Mouse (Mus musculus) ES-Bruce4 (cell line): Measurements from ENCODE around the gene Elavl3. TPM values are rescaled to one million over a fixed set of nuclear protein-coding genes. Genes with fewer than 3 reads are reported as not detected.

ENCODE experiments used
- H3K27ac ChIP-seq: 2 replicates; pipeline ENCODE4 v1.5.1; 2012; ENCODE audit warnings: low read length, inconsistent platforms; ENCODE audit not compliant: insufficient read depth
- H3K27me3 ChIP-seq: 2 replicates; pipeline ENCODE4 v1.6.1; 2012; ENCODE audit warnings: mild to moderate bottlenecking, low read length, inconsistent platforms; ENCODE audit not compliant: control insufficient read depth, poor library complexity, insufficient read depth, severe bottlenecking
- H3K36me3 ChIP-seq: 2 replicates; pipeline ENCODE4 v1.6.1; 2012; ENCODE audit warnings: inconsistent platforms, mild to moderate bottlenecking, low read length, moderate library complexity; ENCODE audit not compliant: control insufficient read depth, poor library complexity, insufficient read depth, severe bottlenecking
- H3K4me1 ChIP-seq: one replicate; pipeline ENCODE4 v1.8.1; 2011; ENCODE audit warnings: low read length; ENCODE audit not compliant: control insufficient read depth, insufficient read depth
- H3K4me3 ChIP-seq: 2 replicates; pipeline ENCODE4 v1.5.1; 2011; ENCODE audit warnings: low read depth, mild to moderate bottlenecking, low read length
- H3K9ac ChIP-seq: 2 replicates; pipeline ENCODE4 v1.6.1; 2012; ENCODE audit warnings: low read depth, mild to moderate bottlenecking, inconsistent platforms; ENCODE audit not compliant: poor library complexity, severe bottlenecking
- H3K9me3 ChIP-seq: replicated peaks from 2 replicates; pipeline ENCODE4 v1.6.1; 2012; ENCODE audit warnings: mild to moderate bottlenecking, low read length, inconsistent platforms; ENCODE audit not compliant: control insufficient read depth, poor library complexity, insufficient read depth, severe bottlenecking
- CTCF ChIP-seq: IDR thresholded peaks from one replicate; pipeline ENCODE4 v1.8.1; 2011; ENCODE audit warnings: low read depth, low read length
- EP300 ChIP-seq: IDR thresholded peaks from 2 replicates; pipeline ENCODE4 v1.6.1; 2011; ENCODE audit warnings: low read depth, low read length; ENCODE audit not compliant: insufficient read depth
- POLR2A ChIP-seq: IDR thresholded peaks from one replicate; pipeline ENCODE4 v1.8.1; 2011; ENCODE audit warnings: low read length; ENCODE audit not compliant: insufficient read depth
- polyA plus RNA-seq: library from polyadenylated mRNA; stranded (reverse); fragments of >200 nt; gene quantifications from 2 replicates; pipeline ENCODE4 v1.2.4, GENCODE M21; 2011; ENCODE audit warnings: low read depth; ENCODE audit not compliant: missing spikeins, insufficient read depth, insufficient read length

Gene Elavl3
- polyA plus RNA-seq, 1 experiment = 10.6 TPM

GRCm38 (mm10) chr9:22049315-22049714, 2.5 kb downstream of the Elavl3 start:
- Histone ChIP-seq H3K9ac (no peak overlapping the region), H3K36me3 (no peaks in the 10 kb centered on the region), H3K4me3 (no peak overlapping the region), H3K27ac (no peak overlapping the region), H3K27me3 (no peaks in the 10 kb centered on the region; the same call in 1 of the 2 replicates), H3K9me3 (no peaks in the 10 kb centered on the region), H3K4me1 (no peaks in the 10 kb centered on the region)
- TF ChIP-seq EP300 (no peak), POLR2A (no peak), CTCF (no peak)

GRCm38 (mm10) chr9:22047329-22047728, 4.5 kb downstream of the Elavl3 start:
- Histone ChIP-seq H3K36me3 (no peaks in the 10 kb centered on the region), H3K9me3 (no peaks in the 10 kb centered on the region), H3K27me3 (no peaks in the 10 kb centered on the region; the same call in 1 of the 2 replicates), H3K27ac (no peak overlapping the region), H3K4me1 (no peaks in the 10 kb centered on the region), H3K9ac (no peak overlapping the region), H3K4me3 (no peak overlapping the region)
- TF ChIP-seq POLR2A (no peak), EP300 (no peak), CTCF (no peak)

- H3K27ac ChIP-seq = no peak overlapping the region
- no peaks in the 10 kb centered on the region for H3K27me3 ChIP-seq
- H3K36me3 ChIP-seq = no peaks in the 10 kb centered on the region
- H3K4me3 ChIP-seq = no peak overlapping the region
- no peaks in the 10 kb centered on the region for H3K9me3 ChIP-seq
- no peak overlapping the region for H3K9ac ChIP-seq
- TF ChIP-seq CTCF (no peak), POLR2A (no peak), EP300 (no peak)
- H3K4me1 ChIP-seq = no peaks in the 10 kb centered on the region
Measured at GRCm38 (mm10) chr9:22041832-22042231, 10.0 kb downstream of the Elavl3 start.

- TF ChIP-seq EP300 (no peak), POLR2A (no peak), CTCF (no peak)
- Histone ChIP-seq H3K4me1 (peaks cover 5% of the 10 kb centered on the region), H3K4me3 (no peak overlapping the region), H3K27ac (no peak overlapping the region), H3K9ac (no peak overlapping the region), H3K27me3 (no peaks in the 10 kb centered on the region), H3K9me3 (no peaks in the 10 kb centered on the region), H3K36me3 (no peaks in the 10 kb centered on the region)
Measured at GRCm38 (mm10) chr9:22037826-22038225, 14.0 kb downstream of the Elavl3 start.

GRCm38 (mm10) chr9:22035300-22036044, 16.4 kb downstream of the Elavl3 start:
- no peak for TF ChIP-seq CTCF
- peak; percentile 40; the same call in 1 of the 2 replicates for TF ChIP-seq EP300
- Histone ChIP-seq H3K27ac (no peak overlapping the region), H3K4me3 (no peak overlapping the region), H3K4me1 (peaks cover 5% of the 10 kb centered on the region), H3K9me3 (no peaks in the 10 kb centered on the region), H3K9ac (no peak overlapping the region), H3K27me3 (no peaks in the 10 kb centered on the region), H3K36me3 (no peaks in the 10 kb centered on the region)

- no peaks in the 10 kb centered on the region for H3K27me3 ChIP-seq
- H3K4me3 ChIP-seq = no peak overlapping the region
- no peak for TF ChIP-seq EP300
- TF ChIP-seq CTCF = no peak
- TF ChIP-seq POLR2A = no peak
- H3K36me3 ChIP-seq = no peaks in the 10 kb centered on the region
- H3K9me3 ChIP-seq = no peaks in the 10 kb centered on the region
- H3K4me1 ChIP-seq = no peaks in the 10 kb centered on the region
- H3K9ac ChIP-seq = no peak overlapping the region
- no peak overlapping the region for H3K27ac ChIP-seq
Measured at GRCm38 (mm10) chr9:22030386-22030785, 21.4 kb downstream of the Elavl3 start.
